Mouse (Mus musculus) liver, adult (tissue): Measurements from ENCODE around the gene Cdk14.

Source experiments
- GATA4 ChIP-seq: IDR thresholded peaks from 2 replicates; pipeline ENCODE4 v1.6.1; 2014; ENCODE audit warnings: mild to moderate bottlenecking, low read length; ENCODE audit not compliant: insufficient replicate concordance

The Cdk14 gene

GRCm38 (mm10) chr5:5344646-5345045, 75.5 kb downstream of the Cdk14 start:
- TF ChIP-seq GATA4, result no peak

GRCm38 (mm10) chr5:5343741-5344140, 76.4 kb downstream of the Cdk14 start:
- no peak for TF ChIP-seq GATA4

GRCm38 (mm10) chr5:5343267-5343666, 76.8 kb downstream of the Cdk14 start:
- no peak for TF ChIP-seq GATA4

GRCm38 (mm10) chr5:5342410-5343137, 77.5 kb downstream of the Cdk14 start:
- TF ChIP-seq GATA4, result no peak

GRCm38 (mm10) chr5:5341611-5342010, 78.5 kb downstream of the Cdk14 start:
- no peak for TF ChIP-seq GATA4

GRCm38 (mm10) chr5:5333916-5334315, 86.2 kb downstream of the Cdk14 start:
- TF ChIP-seq GATA4, result no peak

GRCm38 (mm10) chr5:5330926-5331460, 89.1 kb downstream of the Cdk14 start:
- TF ChIP-seq GATA4, result no peak

- no peak for TF ChIP-seq GATA4
Measured at GRCm38 (mm10) chr5:5326716-5327115, 93.4 kb downstream of the Cdk14 start.

- no peak for TF ChIP-seq GATA4
Measured at GRCm38 (mm10) chr5:5322699-5323098, 97.4 kb downstream of the Cdk14 start.

- TF ChIP-seq GATA4, result no peak
Measured at GRCm38 (mm10) chr5:5320506-5321181, 99.5 kb downstream of the Cdk14 start.

- no peak for TF ChIP-seq GATA4
Measured at GRCm38 (mm10) chr5:5319824-5320505, 100.1 kb downstream of the Cdk14 start.

GRCm38 (mm10) chr5:5314270-5314669, 105.8 kb downstream of the Cdk14 start:
- no peak for TF ChIP-seq GATA4

GRCm38 (mm10) chr5:5313195-5313760, 106.8 kb downstream of the Cdk14 start:
- no peak for TF ChIP-seq GATA4

- TF ChIP-seq GATA4, result no peak
Measured at GRCm38 (mm10) chr5:5305286-5305685, 114.8 kb downstream of the Cdk14 start.

- no peak for TF ChIP-seq GATA4
Measured at GRCm38 (mm10) chr5:5303102-5303670, 116.9 kb downstream of the Cdk14 start.

GRCm38 (mm10) chr5:5301571-5302079, 118.5 kb downstream of the Cdk14 start:
- TF ChIP-seq GATA4, result no peak

GRCm38 (mm10) chr5:5300998-5301397, 119.1 kb downstream of the Cdk14 start:
- no peak for TF ChIP-seq GATA4
